Mouse (Mus musculus): ENCODE results near the gene Nckap5l.

DNA sequence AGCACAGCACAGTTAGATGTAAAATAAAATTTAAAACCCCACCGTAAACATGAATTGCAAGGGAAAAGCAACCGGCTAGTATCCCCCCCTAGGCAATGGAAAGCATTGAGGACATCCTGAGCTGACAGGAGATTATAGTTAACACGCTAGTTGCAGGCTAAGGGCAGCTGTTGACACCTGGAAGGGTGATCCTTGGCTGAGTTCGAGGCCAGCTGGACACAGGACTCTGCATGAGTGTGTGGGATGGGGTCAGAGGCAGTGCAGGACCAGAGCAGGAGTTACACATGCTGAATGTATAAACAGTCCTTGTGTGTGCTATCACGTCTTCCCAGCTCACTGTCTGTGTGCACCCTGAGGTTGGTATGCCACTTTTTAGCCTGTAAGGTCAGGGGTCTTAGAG, 45.7 kb upstream of the Nckap5l start:
- no peak for TF ChIP-seq HCFC1 (IDR thresholded peaks at IDR 0.05; ENCODE audit: low read depth, low read length)
- no peak for TF ChIP-seq ZNF384 (IDR thresholded peaks at IDR 0.05; ENCODE audit: low read depth, low read length)
- no peak for TF ChIP-seq USF1 (IDR thresholded peaks at IDR 0.05; ENCODE audit: low read depth, low read length)
- TF ChIP-seq CTCF (conservative IDR thresholded peaks at IDR 0.05 in 1 of 2, IDR thresholded peaks at IDR 0.05 in 1 of 2; ENCODE audit: low read depth in 2 of 2, low read length in 2 of 2) = no peak
- no peak for TF ChIP-seq RAD21 (IDR thresholded peaks at IDR 0.05; ENCODE audit: low read depth, low read length)
- no peak for TF ChIP-seq KAT2A (IDR thresholded peaks at IDR 0.05; ENCODE audit: insufficient replicate concordance, low read length)
- no peak for TF ChIP-seq TCF12 (IDR thresholded peaks at IDR 0.05; ENCODE audit: low read depth, low read length)
- no peak for TF ChIP-seq ZMIZ1 (IDR thresholded peaks at IDR 0.05; ENCODE audit: low read depth, low read length)
- no peak for TF ChIP-seq MAX (IDR thresholded peaks at IDR 0.05; ENCODE audit: low read length)
- no peak for TF ChIP-seq POLR2A (IDR thresholded peaks at IDR 0.05; ENCODE audit: low read depth, low read length)
- no peak for TF ChIP-seq CHD1 (IDR thresholded peaks at IDR 0.05; ENCODE audit: low read depth, low read length)
